Mouse (Mus musculus): Measurements from ENCODE around the gene Eif2b4.
A peak's percentile ranks its signal among the peaks of the same experiment; 100 is the strongest.

DNA sequence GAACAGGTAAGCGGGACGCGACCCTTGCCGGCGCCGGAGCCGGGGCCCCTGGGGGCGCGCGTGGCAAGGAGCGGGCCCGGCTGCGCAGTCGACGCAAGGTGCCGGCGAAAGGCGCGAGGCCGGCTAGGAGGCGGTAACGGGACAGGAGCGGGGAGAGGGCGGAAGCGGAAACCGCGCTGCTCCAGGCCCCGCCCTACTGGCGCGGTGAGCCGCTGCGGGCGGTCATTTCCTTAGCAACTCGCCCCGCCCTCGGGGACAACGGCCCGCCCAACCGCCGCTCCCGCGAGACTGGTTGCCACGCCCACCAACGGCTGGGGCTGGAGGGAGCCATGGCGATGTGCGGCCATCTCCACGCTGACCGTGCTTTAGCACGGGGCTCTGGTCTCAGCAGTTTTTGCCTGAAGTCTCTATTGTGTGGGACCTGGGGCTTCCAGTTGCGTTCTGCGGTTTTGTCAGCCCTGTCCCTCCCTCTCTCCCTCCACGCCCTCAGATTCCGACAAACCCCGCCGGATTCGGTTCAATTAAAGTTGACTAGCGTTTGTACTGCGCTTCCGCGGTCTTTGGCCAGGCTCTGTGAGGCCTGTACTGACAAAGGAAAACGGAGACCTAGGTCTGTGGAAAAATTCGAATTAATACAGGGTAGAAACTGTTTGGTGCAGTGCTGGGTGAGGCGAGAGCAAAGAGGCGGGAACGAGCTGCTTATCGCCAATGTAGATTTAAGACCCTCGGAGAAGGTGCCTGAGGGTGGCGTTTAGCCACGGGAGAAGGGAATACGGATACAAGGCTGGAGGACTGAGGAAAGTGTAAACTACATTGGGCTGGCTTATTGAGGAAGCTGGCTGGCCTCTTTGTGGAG lies 27.4 kb upstream of the Eif2b4 start, which contains the start of gene Ppm1g:
- no peak for TF ChIP-seq CTCF (IDR thresholded peaks at IDR 0.05; ENCODE audit: borderline replicate concordance, insufficient read depth, low read length)
- TF ChIP-seq POLR2A (IDR thresholded peaks at IDR 0.05; ENCODE audit: low read depth, low read length) = peak; percentile 97

Data from embryonic fibroblast, embryonic 13.5 days (primary cell).